Mouse (Mus musculus) midbrain, embryonic 12.5 days (tissue): ENCODE results near the gene Taf11. TPM values are rescaled to one million over a fixed set of nuclear protein-coding genes. Genes with fewer than 3 reads are reported as not detected.

Experiments used
- ATAC-seq: fragments of 200-750 bp; cut with Nextera tagmentation; 2 replicates; pipeline ENCODE4 v1.8.0; 2017; ENCODE audit warnings: low read depth, moderate TSS enrichment, moderate library complexity; ENCODE audit not compliant: low FRiP score
- H3K27ac ChIP-seq: fragments of 300-500 bp; sonication (generic); replicated peaks from 2 replicates; pipeline ENCODE4 v1.5.1; 2016; ENCODE audit warnings: mild to moderate bottlenecking
- H3K27me3 ChIP-seq: fragments of 300-500 bp; sonication (generic); 2 replicates; pipeline ENCODE4 v1.6.1; 2016; ENCODE audit warnings: mild to moderate bottlenecking
- H3K36me3 ChIP-seq: fragments of 300-500 bp; sonication (generic); 2 replicates; pipeline ENCODE4 v1.6.1; 2016
- H3K4me1 ChIP-seq: fragments of 300-500 bp; sonication (generic); 2 replicates; pipeline ENCODE4 v1.6.1; 2016
- H3K4me2 ChIP-seq: fragments of 300-500 bp; sonication (generic); replicated peaks from 2 replicates; pipeline ENCODE4 v1.6.1; 2016; ENCODE audit warnings: mild to moderate bottlenecking, moderate library complexity
- H3K4me3 ChIP-seq: fragments of 300-500 bp; sonication (generic); 2 replicates; pipeline ENCODE4 v1.5.1; 2016; ENCODE audit warnings: mild to moderate bottlenecking
- H3K9ac ChIP-seq: fragments of 300-500 bp; sonication (generic); replicated peaks from 2 replicates; pipeline ENCODE4 v1.6.1; 2016; ENCODE audit warnings: mild to moderate bottlenecking, moderate library complexity
- H3K9me3 ChIP-seq: fragments of 300-500 bp; sonication (generic); 2 replicates; pipeline ENCODE4 v1.6.1; 2016; ENCODE audit warnings: mild to moderate bottlenecking
- WGBS: fragments of 180-500 bp; shearing (Covaris S2); methylation state at CpG from one replicate; pipeline ENCODE4 v1.1.7; 2016; 5-methylcytosine and 5-hydroxymethylcytosine counted together
- polyA plus RNA-seq: library from polyadenylated mRNA; unstranded; fragments of >200 nt; fragmentation: Nextera tagmentation; extraction: Ambion mirVana; gene quantifications from 2 replicates; pipeline ENCODE4 v1.2.1, GENCODE M21; 2016

Taf11 gene
- polyA plus RNA-seq, 1 experiment from 2014 or later = 95.7 TPM

GRCm38 (mm10) chr17:27914742-27915141 is 5.1 kb upstream of the Taf11 start:
- H3K27ac ChIP-seq = no peak overlapping the region
- H3K4me3 ChIP-seq = no peak overlapping the region
- H3K36me3 ChIP-seq = no peaks in the 10 kb centered on the region
- H3K4me2 ChIP-seq = no peak overlapping the region
- 88% methylated on average over 4 of the region's 4 CpGs for WGBS
- 0 out of 2 replicates have a peak, but pooled peaks cover 3% of the 10 kb centered on the region for H3K27me3 ChIP-seq
- peaks cover 15% of the 10 kb centered on the region for H3K4me1 ChIP-seq
- no peak overlapping the region for H3K9ac ChIP-seq
- H3K9me3 ChIP-seq = no peaks in the 10 kb centered on the region
- ATAC-seq = no peak

- no peaks in the 10 kb centered on the region for H3K36me3 ChIP-seq
- ATAC-seq = no peak
- H3K4me3 ChIP-seq = no peak overlapping the region
- no peaks in the 10 kb centered on the region for H3K9me3 ChIP-seq
- H3K27ac ChIP-seq = no peak overlapping the region
- 96% methylated on average over 7 of the region's 7 CpGs for WGBS
- H3K4me2 ChIP-seq = no peak overlapping the region
- H3K27me3 ChIP-seq = 0 out of 2 replicates have a peak, but pooled peaks cover 3% of the 10 kb centered on the region
- no peak overlapping the region for H3K9ac ChIP-seq
- H3K4me1 ChIP-seq = peaks cover 27% of the 10 kb centered on the region
These were observed 1.7 kb upstream of the Taf11 start for GRCm38 (mm10) chr17:27911371-27911770.

- Histone ChIP-seq H3K27me3 (0 out of 2 replicates have a peak, but pooled peaks cover 3% of the 10 kb centered on the region), H3K27ac (peak within 1 kb of the TSS; percentile 76), H3K9me3 (no peaks in the 10 kb centered on the region), H3K4me2 (peak within 1 kb of the TSS; percentile 93), H3K4me3 (peak within 1 kb of the TSS; percentile 96), H3K9ac (peak within 1 kb of the TSS; percentile 91), H3K36me3 (peaks cover 9% of the 10 kb centered on the region), H3K4me1 (peaks cover 33% of the 10 kb centered on the region)
- ATAC-seq = peak; percentile 85
- under 1% methylated on average over 77 of the region's 78 CpGs for WGBS
These were observed 589 bp downstream of the Taf11 start, which contains the start of gene Anks1 for GRCm38 (mm10) chr17:27908888-27909621. TSS of gene Anks1 (plus strand) at chr17:27909306.

- peak; percentile 27 for ATAC-seq
- Histone ChIP-seq H3K36me3 (peaks cover 15% of the 10 kb centered on the region), H3K27ac (peak overlapping the region; percentile 76), H3K4me1 (peaks cover 33% of the 10 kb centered on the region), H3K9ac (peak overlapping the region; percentile 91), H3K4me3 (peak overlapping the region; percentile 96), H3K4me2 (peak overlapping the region; percentile 93), H3K27me3 (0 out of 2 replicates have a peak, but pooled peaks cover 3% of the 10 kb centered on the region), H3K9me3 (no peaks in the 10 kb centered on the region)
- under 1% methylated on average over 12 of the region's 12 CpGs for WGBS
These were observed 1.3 kb downstream of the Taf11 start for GRCm38 (mm10) chr17:27908206-27908887.

GRCm38 (mm10) chr17:27907512-27908205 is 2.0 kb downstream of the Taf11 start:
- Histone ChIP-seq H3K36me3 (peaks cover 22% of the 10 kb centered on the region), H3K4me2 (peak overlapping the region; percentile 93), H3K9me3 (no peaks in the 10 kb centered on the region), H3K4me1 (peaks cover 33% of the 10 kb centered on the region), H3K27me3 (0 out of 2 replicates have a peak, but pooled peaks cover 3% of the 10 kb centered on the region), H3K27ac (peak overlapping the region; percentile 64), H3K4me3 (peak overlapping the region; percentile 96), H3K9ac (peak overlapping the region; percentile 91)
- under 1% methylated on average over 45 of the region's 45 CpGs for WGBS
- ATAC-seq = 0 out of 2 replicates have a peak, but pooled peaks have one; percentile 47

GRCm38 (mm10) chr17:27886499-27887210 is 23.0 kb downstream of the Taf11 start:
- H3K27ac ChIP-seq = no peak overlapping the region
- H3K36me3 ChIP-seq = peaks cover 54% of the 10 kb centered on the region
- H3K4me1 ChIP-seq = no peaks in the 10 kb centered on the region
- WGBS = 84% methylated on average over 19 of the region's 19 CpGs
- H3K4me2 ChIP-seq = no peak overlapping the region
- no peaks in the 10 kb centered on the region for H3K27me3 ChIP-seq
- no peak overlapping the region for H3K9ac ChIP-seq
- no peaks in the 10 kb centered on the region for H3K9me3 ChIP-seq
- no peak for ATAC-seq
- H3K4me3 ChIP-seq = no peak overlapping the region

- Histone ChIP-seq H3K4me3 (no peak overlapping the region), H3K9ac (no peak overlapping the region), H3K4me1 (no peaks in the 10 kb centered on the region), H3K4me2 (no peak overlapping the region), H3K27me3 (no peaks in the 10 kb centered on the region), H3K36me3 (peaks cover 78% of the 10 kb centered on the region), H3K27ac (no peak overlapping the region), H3K9me3 (no peaks in the 10 kb centered on the region)
- WGBS = 94% methylated on average over 6 of the region's 6 CpGs
- ATAC-seq = no peak
These were observed 25.6 kb downstream of the Taf11 start for GRCm38 (mm10) chr17:27883994-27884393.

GRCm38 (mm10) chr17:27883129-27883528 is 26.5 kb downstream of the Taf11 start:
- Histone ChIP-seq H3K27me3 (no peaks in the 10 kb centered on the region), H3K4me3 (no peak overlapping the region), H3K36me3 (peaks cover 80% of the 10 kb centered on the region), H3K9me3 (no peaks in the 10 kb centered on the region), H3K27ac (no peak overlapping the region), H3K9ac (no peak overlapping the region), H3K4me2 (no peak overlapping the region), H3K4me1 (no peaks in the 10 kb centered on the region)
- ATAC-seq = no peak
- 90% methylated on average over 8 of the region's 8 CpGs for WGBS

GRCm38 (mm10) chr17:27881518-27881917 is 28.1 kb downstream of the Taf11 start:
- Histone ChIP-seq H3K36me3 (peaks cover 66% of the 10 kb centered on the region), H3K9ac (0 out of 2 replicates have a peak overlapping the region, but pooled peaks have one; percentile 1), H3K27me3 (no peaks in the 10 kb centered on the region), H3K9me3 (no peaks in the 10 kb centered on the region), H3K4me1 (no peaks in the 10 kb centered on the region), H3K4me3 (no peak overlapping the region), H3K4me2 (no peak overlapping the region), H3K27ac (no peak overlapping the region)
- no peak for ATAC-seq
- WGBS = 67% methylated on average over 11 of the region's 11 CpGs

GRCm38 (mm10) chr17:27874510-27874909 is 35.1 kb downstream of the Taf11 start:
- no peak overlapping the region for H3K9ac ChIP-seq
- no peak for ATAC-seq
- no peak overlapping the region for H3K4me3 ChIP-seq
- H3K4me2 ChIP-seq = no peak overlapping the region
- H3K36me3 ChIP-seq = peaks cover 6% of the 10 kb centered on the region
- no peak overlapping the region for H3K27ac ChIP-seq
- H3K9me3 ChIP-seq = no peaks in the 10 kb centered on the region
- H3K4me1 ChIP-seq = no peaks in the 10 kb centered on the region
- no peaks in the 10 kb centered on the region for H3K27me3 ChIP-seq
- WGBS = 82% methylated on average over 5 of the region's 5 CpGs

- Histone ChIP-seq H3K9ac (no peak overlapping the region), H3K36me3 (no peaks in the 10 kb centered on the region; the same call in 1 of the 2 replicates), H3K27me3 (no peaks in the 10 kb centered on the region), H3K4me1 (no peaks in the 10 kb centered on the region), H3K9me3 (no peaks in the 10 kb centered on the region), H3K4me2 (no peak overlapping the region), H3K4me3 (no peak overlapping the region), H3K27ac (no peak overlapping the region)
- no peak for ATAC-seq
- 87% methylated on average over 3 of the region's 3 CpGs for WGBS
These were observed 36.1 kb downstream of the Taf11 start for GRCm38 (mm10) chr17:27873583-27873982.
